Mouse (Mus musculus) cerebellum, postnatal 10 days (tissue): ENCODE results near the gene Gm20388.

Experiments used
- DNase-seq, 2 experiments: peaks; one replicate each; pipeline ENCODE4 v3.0.0; 2021; ENCODE audit warnings: mixed read lengths in 2 of 2

The Gm20388 gene

DNA sequence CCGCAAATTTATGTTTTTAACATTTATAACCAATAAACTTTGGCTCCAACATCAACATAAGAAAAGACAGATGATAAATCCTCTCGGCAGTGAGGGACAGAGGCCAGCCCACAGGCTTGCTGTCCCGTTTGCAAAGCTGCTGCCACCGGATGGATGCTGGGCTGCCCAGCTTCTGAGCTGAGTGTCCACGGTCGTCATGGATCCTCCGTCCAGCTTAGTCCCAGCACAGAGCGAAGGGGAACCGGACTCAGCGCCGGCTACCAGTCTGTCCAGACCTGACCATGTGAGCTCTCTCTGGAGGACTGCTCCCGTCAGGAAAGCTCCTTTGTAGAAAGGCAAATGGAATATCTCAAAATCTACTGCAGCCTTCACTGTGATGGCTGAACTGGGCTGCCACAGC lies 1289.4 kb downstream of the Gm20388 start:
- no peak for DNase-seq

DNA sequence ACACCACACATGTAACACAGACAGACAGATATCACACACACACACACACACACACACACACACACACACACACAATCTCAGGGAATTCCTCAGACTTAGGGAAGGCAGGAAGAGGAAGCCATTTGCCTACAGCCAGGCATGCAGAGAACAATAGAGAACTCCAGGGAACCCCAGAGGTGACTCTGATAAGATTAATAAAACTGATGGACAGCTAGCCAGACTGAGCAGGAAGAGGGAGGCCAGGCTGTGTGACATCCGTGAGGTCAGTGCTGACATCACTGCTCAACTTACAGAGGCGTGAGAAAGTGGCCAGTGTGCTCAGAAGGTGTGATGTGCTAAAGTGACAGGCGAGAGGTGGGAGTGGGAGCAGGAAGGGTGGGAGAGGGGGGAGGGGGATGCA lies 1290.3 kb downstream of the Gm20388 start:
- DNase-seq = no peak

DNA sequence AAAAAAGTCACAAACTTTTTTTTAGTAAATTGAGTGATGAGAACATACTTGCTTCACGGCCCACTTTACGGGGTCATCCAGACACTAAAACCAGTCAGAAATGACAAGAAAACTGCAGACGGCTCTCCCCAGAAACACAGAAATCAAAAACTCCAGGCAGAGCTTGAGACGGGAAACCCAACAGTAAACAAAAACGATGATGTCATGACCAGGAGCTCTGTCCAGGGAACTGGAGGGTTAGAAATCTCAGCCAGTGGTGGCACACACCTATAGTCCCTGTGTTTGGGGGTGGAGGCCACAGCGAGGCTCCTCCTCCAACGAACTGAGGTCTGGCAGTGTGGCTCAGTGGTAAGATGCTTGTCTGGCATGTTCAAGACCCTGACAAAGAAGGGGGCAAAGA lies 1291.0 kb downstream of the Gm20388 start:
- DNase-seq = no peak

DNA sequence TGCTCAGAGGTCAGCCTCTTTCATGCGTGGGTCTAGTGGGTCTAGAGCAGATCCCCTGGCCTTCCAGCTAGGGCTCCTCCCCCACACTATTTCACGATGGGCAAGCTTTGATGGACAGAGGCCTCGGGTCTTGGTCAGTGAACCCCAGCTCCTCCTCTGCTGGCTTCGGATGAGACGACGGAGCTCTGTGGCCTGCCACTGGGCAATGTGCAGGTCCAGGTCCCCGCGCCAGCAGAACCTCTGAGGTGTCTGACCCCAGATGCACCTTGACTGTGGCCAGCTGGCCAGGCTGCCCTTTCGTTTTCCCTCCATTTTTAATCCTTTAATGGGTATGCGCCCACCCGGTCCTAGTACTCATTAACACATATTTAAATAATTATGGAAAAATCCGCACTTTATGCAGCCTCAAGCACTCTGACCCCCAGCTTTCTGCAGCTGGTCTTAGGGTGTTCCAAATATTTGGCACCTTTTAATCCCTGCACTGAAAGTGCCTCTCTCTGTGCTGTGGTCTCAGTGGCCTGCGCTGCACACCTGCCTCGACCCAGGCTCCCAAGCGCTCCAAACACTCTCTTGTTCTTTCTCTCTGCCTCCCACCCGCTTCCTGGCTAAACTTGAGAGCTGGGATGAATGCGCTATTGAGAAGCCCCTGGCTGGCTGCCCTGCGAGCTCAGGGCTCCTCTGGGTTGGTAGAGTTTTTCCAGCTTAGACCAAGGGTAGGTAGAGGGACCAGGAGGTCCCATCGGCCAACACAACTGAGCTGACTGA lies 1293.2 kb downstream of the Gm20388 start:
- DNase-seq = peak; percentile 42 to 68

DNA sequence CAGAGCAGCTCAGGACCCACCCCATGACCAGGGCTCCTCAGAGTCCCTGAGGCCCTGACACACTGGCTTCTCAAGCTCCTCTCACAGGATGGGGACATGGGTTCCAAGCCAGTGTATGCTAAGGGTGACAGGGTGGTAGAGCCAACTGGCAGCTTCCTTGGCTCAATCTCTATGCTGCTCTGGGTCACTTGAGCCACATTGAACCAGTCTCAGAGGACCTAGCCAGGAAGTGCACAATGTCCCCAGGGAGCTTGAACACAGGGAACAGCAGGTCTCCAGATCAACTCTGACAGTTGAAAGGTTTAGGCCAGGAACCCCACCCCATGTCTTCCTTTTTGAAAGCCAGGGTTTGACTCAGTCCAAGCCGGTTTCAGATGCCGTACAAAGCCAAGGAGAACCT lies 1296.5 kb downstream of the Gm20388 start:
- no peak for DNase-seq

DNA sequence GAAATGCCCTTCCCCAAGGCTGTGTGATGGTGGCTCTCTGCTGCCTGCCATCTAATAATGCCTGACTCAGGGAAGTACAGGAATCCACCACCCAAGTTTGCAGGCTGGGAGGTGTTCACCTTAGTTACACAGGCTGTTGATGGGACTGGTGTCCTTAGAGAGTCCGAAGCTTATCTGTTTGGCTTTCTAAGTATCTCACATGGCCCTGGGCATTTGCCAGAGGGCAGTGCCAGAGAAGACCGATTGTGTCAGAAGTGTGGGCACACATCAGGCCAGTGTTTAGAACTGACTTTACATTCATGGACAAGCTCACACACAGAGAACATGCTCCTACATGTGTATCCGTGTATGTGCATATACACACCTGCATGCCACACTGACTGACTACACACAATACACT lies 1300.0 kb downstream of the Gm20388 start:
- no peak for DNase-seq

DNA sequence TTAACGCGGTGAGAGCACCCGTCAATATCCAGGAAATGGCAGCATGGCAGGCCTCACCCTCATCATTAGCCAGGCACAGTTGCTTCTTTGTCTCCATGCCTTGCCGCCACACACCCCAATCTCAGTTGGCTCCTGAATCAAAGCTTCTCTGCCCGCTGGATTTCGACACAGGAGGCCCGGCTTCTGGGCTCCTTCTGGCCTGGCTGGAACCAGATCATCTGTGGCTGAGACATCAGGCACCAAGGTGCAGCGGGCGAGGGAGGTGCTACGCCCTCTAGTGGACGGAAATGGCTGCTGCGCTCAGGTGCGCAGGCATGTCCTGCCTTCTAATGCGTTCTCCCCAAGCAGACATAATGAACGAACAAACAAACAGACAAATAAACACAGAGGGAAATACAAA lies 1302.6 kb downstream of the Gm20388 start:
- peak; percentile 37 to 40 for DNase-seq

DNA sequence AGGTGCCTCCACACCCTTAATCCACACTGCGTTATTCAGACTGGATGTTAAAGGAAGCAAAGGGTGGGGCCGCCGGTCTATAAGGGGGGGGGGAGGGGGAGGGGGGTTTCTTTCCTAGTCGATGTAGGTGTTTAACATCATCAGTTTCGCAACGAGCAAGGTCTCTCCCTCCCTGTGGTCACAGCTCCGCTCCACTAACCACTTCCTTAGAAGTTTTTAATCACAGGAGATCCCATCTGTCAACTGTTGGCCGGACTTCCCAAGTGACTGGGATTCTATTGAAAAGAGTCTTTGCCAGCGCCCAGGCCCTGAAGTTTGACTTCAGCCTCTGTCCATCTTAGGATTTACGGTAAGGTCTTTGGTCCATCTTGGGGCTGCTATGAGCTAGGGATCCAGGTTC lies 1303.0 kb downstream of the Gm20388 start:
- no peak for DNase-seq

DNA sequence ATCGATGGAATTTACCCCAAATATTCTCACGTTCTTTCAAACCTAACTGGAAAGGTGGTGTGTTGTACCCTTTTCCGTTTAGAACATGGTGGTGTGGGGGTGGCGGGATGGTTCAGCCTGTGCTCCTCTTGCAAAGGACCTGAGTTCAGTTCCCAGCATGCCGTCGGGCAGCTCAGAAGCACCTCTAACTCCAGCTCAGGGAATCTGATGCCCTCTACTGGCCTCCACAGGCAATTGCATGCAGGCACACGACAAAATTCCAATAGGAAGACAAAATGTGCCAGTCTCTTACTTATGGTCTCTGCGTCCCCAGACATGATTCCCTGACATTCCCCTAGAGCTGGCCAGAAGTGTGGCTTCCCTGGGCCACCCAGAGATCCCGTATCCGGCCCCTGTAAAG lies 1304.3 kb downstream of the Gm20388 start:
- DNase-seq = no peak

DNA sequence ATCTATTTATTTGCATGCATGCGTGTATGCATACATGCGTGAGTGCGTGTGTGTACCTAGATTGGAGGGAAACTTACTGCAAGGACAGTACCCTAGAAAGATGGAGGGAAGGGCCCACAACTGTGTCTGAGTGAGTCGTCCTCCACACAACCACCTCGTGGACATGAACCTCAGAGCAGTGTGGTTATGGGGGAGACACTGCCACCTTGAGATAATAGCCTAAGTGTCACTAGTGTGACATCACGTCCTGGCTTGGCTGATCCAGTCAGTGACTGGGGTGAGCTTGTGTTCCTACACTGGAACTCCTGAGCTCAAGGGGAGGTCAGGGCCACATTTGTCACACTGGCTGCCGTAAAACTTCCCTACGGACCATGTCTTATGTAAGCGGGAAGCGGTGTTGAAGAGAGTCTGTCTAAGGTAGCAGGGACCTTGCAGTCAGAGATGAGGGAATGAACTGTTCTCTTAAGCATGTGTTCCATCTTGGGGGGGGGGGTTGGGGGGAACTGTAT lies 1305.9 kb downstream of the Gm20388 start:
- no peak for DNase-seq

DNA sequence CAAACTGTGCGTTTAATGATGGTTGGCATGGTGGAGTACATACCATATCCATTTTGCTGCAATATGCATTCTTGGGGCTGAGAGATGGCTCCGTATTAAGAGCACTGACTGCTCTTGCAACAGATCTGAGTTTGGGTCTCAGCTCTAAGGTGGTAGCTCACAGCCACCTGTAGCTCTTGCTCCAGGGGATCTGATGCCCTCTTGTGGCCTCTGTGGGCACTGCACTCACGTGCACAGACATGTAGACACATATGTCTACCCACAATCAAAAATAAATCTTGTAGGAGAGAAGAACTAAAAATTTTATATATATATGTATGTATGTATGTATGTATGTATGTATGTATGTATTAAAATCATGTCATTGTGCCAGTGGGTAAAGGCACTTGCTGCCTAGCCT lies 1307.8 kb downstream of the Gm20388 start:
- peak; percentile 39 to 44 for DNase-seq

DNA sequence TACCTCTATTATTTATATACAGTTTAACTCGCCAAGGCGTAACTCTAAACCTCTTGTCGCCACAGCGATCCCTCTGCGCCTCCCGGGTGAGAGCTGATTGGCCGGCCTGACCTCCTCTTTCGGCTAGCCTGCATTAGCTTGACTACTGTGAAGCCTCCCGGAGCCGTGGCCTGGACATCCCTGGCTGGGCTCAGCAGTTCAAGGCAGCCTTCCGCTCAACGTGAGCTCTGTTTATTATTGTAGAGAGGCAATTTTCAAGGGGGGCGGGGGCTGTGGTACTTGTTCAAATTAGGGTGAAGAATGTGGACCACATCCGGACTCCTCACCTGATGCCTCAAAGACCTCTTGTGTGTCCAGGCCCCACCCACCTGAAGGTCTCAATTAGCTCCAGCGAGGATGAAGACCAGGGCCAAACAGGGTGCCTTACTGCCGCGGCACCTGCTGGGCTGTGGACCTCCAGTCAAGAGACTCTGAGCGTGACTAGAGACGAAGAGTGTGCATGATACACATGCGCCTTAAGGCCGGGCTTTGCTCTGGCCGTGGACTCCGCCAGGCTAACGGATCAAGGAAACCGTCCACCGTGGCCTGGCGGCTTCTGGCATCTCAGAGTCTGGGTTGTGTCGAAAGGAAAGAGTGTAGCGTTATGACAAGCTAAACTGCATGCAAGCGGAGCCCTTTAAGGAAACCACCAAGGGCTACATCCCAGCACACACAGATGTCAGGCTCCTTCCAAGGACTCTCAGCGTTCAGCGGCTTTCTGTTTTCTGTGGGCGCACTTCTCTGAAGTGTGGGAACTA lies 1309.7 kb downstream of the Gm20388 start:
- no peak for DNase-seq

DNA sequence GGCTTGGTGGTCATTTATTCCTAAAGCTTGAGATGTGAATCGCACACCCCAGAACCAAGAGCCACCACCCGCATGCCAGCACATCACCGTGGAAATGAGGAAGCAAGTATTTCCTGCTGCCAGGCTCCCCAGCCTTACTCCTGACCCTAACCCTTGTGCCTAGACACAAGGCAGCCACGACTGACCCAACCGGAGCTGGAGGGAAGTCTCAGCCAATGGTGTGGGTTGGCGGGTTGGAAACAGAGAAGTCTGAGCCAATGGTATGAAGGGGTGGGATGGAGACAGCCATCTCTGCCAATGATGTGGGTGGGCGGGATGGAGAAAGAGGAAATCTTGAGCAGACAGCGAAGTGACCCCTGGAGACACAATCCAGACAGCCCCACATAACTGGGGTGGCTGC lies 1314.1 kb downstream of the Gm20388 start:
- no peak for DNase-seq

DNA sequence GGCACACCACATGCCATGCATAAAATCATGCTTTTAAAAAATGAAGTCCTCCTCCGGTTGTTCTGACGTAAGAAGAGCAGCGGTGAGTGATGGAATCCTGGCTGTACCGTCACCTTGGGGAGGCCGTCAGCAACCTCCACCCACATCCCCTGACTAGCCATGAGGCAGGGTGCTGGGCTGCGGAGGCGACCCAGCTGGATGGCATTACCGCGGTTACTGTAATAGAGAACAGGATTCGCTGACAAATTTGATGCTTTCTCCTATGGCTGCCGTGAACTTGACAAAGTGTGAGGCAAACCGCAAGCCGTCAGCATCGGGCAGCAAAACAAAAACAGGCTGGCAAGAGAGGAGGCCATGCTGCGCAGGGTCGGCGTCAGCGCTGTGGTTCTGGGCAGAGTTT lies 1317.1 kb downstream of the Gm20388 start:
- DNase-seq = no peak

DNA sequence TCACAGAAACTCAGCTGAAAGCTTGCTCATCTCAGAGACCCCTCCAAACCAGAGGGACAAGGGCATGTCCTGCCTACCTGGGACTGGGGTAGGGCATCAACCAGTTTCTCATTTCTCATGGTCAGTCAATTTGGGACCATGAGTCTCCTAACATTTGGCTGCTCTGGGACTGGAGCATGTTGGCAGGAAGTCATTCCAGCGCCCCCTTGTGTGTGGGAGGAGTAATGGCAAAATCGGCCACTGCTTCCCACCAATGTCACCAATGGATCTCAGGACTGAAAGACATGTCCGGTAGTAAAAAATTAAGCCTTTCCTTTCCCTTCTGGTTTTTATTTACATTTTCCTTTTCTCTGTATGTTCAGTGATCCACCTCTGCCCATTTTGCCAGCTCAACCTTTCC lies 1318.3 kb downstream of the Gm20388 start:
- peak in 1 of 2 experiments; percentile 28 for DNase-seq

DNA sequence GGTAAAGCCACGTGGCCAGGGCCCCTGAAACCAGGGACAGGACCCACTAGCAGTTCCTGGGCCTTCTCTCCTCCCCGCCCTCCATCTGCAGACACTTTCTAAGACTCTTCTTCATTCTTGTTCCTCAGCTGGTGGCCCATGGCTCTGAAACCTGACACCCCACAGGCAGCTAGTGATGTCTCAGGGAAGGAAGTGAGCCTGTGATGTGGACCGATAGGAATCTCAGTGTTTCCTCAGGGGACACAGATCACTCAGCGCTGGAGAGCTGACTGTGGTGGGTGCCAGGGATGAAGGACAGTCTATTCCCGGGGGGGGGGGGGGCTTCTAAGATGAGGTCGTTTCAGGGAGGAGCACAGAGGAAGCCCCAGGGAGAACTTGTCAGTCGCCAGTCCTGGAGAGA lies 1318.9 kb downstream of the Gm20388 start:
- no peak for DNase-seq

DNA sequence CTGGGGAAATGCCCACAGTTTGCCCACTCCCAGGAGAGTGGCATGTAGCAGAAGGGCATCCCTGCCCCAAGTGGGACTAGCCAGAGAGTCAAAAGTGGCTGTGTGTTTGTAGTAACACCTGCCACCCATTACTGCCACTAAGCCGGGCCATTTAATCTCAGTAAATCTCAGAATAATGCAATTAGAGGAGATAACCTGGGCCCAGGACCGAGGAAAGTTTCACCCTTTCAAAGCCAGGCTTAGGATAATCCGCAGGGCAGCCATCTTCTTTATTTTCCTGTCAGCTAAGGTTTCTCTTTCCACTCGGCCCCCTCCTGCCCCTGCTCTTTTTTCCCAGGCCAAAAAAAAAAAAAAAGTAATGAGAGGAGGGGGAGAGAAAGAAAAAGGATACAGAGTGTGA lies 1322.6 kb downstream of the Gm20388 start:
- no peak for DNase-seq

DNA sequence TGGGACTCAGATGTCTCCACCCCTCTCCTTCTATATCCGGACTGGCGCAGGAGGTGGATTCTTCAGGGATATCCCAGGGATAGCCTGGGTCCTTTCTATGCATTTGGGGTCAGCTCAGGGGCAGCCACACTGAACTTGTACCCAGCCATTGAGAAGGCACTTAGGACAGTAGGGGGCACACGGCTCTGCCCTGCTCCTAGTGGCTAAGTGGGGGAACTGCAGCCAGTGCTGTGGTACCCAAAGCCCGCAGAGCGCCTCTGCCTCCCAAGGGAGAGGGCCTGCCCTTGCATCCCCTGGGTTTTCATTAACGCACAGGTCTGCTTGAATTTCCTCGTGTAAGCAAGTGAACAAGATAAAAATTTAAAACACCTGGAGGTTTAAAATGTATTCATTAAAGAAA lies 1324.3 kb downstream of the Gm20388 start:
- DNase-seq = peak in 1 of 2 experiments; percentile 38

DNA sequence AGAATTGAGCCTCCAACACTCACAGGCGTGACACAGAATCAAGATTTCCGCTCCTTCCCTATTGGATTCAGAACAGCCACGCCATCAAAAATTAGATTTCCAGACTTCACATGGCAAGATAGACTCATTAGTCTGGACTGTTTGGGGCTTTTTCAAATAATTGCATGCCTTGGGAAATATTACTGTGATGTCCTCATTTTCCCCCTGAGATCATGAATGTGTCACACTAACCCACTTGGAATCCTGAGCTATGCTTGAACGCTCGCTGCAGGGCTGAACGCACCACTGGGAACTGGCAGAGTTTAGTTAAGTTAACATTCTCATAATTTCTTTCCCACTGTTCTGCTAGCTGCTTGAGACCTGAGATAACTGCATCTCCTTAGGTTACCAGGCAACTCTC lies 1329.0 kb downstream of the Gm20388 start:
- DNase-seq = no peak

DNA sequence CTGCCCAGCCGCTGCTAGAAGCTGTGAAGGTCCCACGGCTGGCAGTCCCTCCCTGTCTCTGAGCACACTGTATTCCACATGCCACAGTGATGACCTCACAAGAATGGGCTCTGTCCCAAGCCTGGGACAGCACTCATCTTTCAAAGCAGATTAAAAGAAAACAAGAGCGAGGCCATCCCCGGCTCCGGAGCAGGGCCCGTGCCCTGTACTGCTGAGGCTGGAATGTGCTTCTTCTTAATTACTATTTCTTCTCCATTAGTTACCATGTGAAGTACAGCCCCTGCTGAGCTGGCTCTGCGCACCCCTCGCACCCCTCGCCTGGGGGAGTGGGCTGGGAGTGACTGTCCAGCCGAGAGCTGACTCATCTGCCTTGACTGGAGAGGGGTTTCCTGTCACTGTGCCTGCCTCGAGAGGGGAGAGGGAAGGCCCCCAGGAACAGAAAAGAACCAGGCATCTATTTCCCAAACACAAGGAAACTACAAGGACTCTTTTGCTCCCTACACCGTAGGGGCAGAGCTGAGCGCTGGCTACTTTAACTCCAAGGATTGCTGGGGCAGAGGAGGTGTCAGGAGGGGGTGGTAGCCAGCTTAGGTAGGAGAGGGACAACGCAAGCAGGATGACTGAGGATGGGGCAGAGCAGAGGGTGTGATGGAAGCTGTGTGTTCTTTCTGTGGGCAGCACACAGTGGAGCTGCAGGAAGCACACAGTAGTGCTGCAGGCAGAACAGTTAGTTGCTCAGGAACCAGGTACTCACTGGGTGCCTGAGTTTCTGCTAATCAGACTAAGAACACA lies 1331.3 kb downstream of the Gm20388 start:
- DNase-seq = peak; percentile 38 to 48

DNA sequence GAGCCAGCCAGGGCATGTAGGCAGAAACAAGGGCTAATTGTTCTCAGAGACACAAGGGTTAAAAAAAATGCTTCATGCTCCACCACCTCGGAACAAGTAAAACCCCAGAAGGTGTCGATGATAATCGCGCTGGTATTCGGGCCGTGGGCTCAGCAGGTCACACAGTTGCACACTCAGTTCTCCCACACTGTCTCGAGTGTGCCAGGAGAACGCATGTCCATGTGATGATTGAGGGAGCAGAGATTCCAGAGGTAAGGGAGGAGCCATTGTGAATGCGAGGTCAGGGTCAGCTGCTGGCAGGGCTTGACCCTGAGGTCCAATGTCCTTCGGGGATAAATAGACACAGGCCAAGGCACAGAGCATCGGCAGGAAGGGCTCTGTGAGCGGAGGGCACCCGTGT lies 1332.0 kb downstream of the Gm20388 start:
- DNase-seq = no peak

DNA sequence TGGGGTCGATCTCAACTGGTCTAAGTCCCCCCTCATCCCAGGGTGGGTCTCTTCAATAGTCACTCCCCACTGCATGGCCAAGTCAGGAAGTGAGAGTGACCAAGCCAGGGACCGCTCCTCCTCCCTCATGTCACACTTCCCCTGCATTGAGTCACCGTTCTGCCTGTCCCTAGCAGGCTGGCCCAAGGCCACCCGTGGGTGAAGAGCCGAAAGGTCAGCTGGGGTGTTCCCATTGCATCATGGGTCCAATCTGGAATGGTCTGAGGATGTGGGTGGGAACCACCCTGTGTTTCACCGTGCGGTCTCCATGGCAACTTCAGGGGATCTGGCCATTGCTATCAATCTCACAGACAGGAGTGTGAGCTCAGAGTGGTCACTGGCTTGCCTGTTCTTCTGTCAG lies 1338.2 kb downstream of the Gm20388 start:
- no peak for DNase-seq

DNA sequence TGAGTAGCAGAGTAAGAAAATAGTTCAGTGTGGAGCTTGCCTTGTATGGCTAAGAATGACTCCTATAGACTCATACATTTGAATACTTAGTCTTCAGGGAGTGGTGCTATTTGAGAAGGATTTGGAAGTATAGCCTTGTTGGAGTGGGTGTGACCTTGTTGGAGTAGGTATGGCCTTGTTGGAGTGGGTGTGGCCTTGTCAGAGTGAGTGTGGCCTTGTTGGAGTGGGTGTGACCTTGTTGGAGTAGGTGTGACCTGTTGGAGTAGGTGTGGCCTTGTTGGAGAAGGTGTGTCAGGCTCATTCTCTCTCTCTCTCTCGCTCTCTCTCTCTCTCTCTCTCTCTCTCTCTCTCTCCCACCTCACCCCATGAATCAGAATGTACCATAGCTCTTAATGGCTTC lies 1338.8 kb downstream of the Gm20388 start:
- DNase-seq = no peak
